In the genomic region with DNA sequence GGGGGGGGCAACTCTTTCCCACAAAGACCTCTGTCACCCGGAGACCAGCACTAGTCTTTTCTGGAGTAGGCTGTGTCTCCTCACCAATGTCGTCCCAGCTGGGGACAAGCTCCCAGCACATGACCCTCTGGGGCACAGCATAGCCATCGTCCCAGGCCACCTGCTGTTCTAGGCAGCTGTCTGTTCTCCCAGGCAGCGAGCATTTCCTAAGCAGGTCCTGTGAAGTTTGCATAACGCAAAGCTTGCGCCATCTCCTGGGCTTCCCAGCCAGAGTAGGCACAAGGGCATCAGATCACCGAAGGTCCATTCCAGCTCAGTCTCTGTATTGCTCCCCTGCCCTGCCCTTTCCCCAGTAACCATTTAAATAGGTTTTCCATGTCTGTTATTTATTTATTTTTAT, we compare ENCODE assay signal across 12 mouse cellular contexts. TPM values are rescaled to one million over a fixed set of nuclear protein-coding genes. Genes with fewer than 3 reads are reported as not detected.
"Had no signal": no experiment of that assay in that cellular context is flagged by ENCODE, and none has a peak within 500 bp of the region (broad histone marks: within the 10 kb centered on the region; RNA-seq: fewer than 3 reads in every experiment).

No protein-coding gene starts in this region.

- H3K36me3 ChIP-seq: kidney, embryonic 15.5 days; limb, embryonic 15.5 days; liver, embryonic 15.5 days; midbrain, embryonic 13.5 days; neural tube, embryonic 12.5 days had no signal

- H3K4me2 ChIP-seq: kidney, embryonic 15.5 days; limb, embryonic 15.5 days; liver, embryonic 15.5 days; lung, embryonic 14.5 days; midbrain, embryonic 13.5 days; neural tube, embryonic 12.5 days had no signal

- H3K4me3 ChIP-seq: kidney, embryonic 15.5 days; limb, embryonic 15.5 days; liver, embryonic 15.5 days; midbrain, embryonic 13.5 days; neural tube, embryonic 12.5 days had no signal

- H3K9ac ChIP-seq: kidney, embryonic 15.5 days; limb, embryonic 15.5 days; liver, embryonic 15.5 days; lung, embryonic 14.5 days; midbrain, embryonic 13.5 days; neural tube, embryonic 12.5 days had no signal

- ATAC-seq: midbrain, embryonic 13.5 days had no signal

- H3K27ac ChIP-seq: kidney, embryonic 15.5 days; limb, embryonic 15.5 days; liver, embryonic 15.5 days; midbrain, embryonic 13.5 days; neural tube, embryonic 12.5 days had no signal

- H3K9me3 ChIP-seq: kidney, embryonic 15.5 days; limb, embryonic 15.5 days; liver, embryonic 15.5 days; midbrain, embryonic 13.5 days; neural tube, embryonic 12.5 days had no signal

- H3K27me3 ChIP-seq: kidney, embryonic 15.5 days; limb, embryonic 15.5 days; liver, embryonic 15.5 days; midbrain, embryonic 13.5 days; neural tube, embryonic 12.5 days had no signal

- DNase-seq: kidney, adult 2 months; kidney, postnatal 14 days; left cerebral cortex, postnatal 4 days; lung, embryonic 14.5 days; right cerebral cortex, postnatal 14 days; thymus, postnatal 36 days had no signal

- H3K4me1 ChIP-seq: midbrain, embryonic 13.5 days had no signal

RNA-seq across cellular contexts. Expression of gene Acacb, which starts 10.9 kb away (rescaled TPM):
- total RNA-seq: neutrophil, adult 5-6 weeks had no signal
